Mouse (Mus musculus) liver, postnatal 0 days (tissue): ENCODE results near the gene Tmem167b.

Experiments
- CTCF ChIP-seq: sonication (generic); IDR thresholded peaks from 2 replicates; pipeline ENCODE4 v1.5.1; 2016; ENCODE audit warnings: antibody characterized with exemption, low read depth
- EP300 ChIP-seq: IDR thresholded peaks from 2 replicates; pipeline ENCODE4 v1.6.1; 2016; ENCODE audit warnings: antibody characterized with exemption, low read depth, mild to moderate bottlenecking

DNA sequence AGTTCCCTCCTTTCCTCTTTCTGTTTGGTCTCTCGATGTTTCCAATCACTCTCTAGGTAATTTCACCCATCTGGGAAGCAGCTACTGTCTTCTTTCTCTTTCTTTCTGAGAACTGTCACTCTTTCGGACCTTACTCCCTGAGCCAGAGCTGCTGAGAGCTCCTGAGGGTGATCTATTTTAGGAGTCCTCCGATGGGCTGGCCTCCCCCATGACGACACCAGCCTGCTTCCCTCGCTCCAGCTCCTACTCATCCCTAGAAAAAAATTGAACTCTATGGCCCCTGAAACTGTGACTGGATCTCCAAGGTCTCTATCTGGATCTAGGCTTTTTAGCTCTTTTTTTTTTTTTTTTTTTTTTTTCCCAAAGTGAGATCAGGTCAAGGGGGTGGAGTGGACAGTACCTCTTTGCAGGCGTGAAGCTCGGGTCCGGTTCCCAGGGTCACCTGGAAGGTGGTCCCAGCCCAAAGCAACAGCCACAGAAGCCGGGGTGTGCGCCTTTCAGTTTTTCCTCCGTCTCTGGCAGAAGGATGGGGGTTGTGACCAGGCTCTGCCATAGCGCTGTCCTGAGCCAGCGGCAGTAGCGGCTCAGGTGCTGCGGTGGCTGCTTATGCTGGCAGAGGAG, 26.3 kb downstream of the Tmem167b start:
- TF ChIP-seq CTCF (no peak), EP300 (no peak)
